Mouse (Mus musculus): Measurements from ENCODE around the gene Bmt2. TPM values are rescaled to one million over a fixed set of nuclear protein-coding genes. Genes with fewer than 3 reads are reported as not detected.

The Bmt2 gene
- polyA plus RNA-seq, 1 experiment, result 7.0 TPM

DNA sequence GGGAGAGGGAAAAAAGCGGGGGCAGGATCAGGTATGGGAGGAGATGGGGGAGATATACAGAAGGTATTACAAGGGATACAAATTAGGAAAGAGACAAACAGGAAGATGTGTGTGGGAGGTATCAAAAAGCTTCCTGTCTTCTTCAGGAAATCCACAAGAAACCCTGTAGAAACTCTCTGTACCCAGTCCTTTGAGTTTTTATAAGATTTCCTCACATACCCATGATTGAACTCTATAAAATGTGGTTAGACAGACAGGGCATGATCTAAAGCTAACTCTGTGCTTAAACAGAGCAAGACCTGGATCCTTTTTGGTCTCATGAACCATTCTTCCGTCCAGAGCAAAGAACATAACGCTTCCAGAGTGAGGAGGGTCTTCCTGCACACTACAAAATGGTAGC, 26.9 kb downstream of the Bmt2 start:
- Histone ChIP-seq H3K4me3 (replicated peaks; ENCODE audit: control insufficient read depth, low read depth, low read length) (no peak overlapping the region), H3K27ac (ENCODE audit: control insufficient read depth, insufficient read depth, low read depth, low read length, poor library complexity) (no peak overlapping the region), H3K4me1 (ENCODE audit: control insufficient read depth, insufficient read depth, low read length) (no peaks in the 10 kb centered on the region)
- TF ChIP-seq POLR2A (IDR thresholded peaks at IDR 0.05; ENCODE audit: borderline replicate concordance, control insufficient read depth, low read depth, low read length) (no peak), CTCF (IDR thresholded peaks at IDR 0.05; ENCODE audit: control insufficient read depth, insufficient read depth, low read length) (no peak)
- 85% methylated on average over 3 of the region's 3 CpGs for WGBS

GRCm38 (mm10) chr6:13648305-13648704, 29.5 kb downstream of the Bmt2 start:
- no peak overlapping the region for H3K4me3 ChIP-seq (replicated peaks; ENCODE audit: control insufficient read depth, low read depth, low read length)
- no peak overlapping the region for H3K27ac ChIP-seq (ENCODE audit: control insufficient read depth, insufficient read depth, low read depth, low read length, poor library complexity)
- no peaks in the 10 kb centered on the region for H3K4me1 ChIP-seq (ENCODE audit: control insufficient read depth, insufficient read depth, low read length)
- TF ChIP-seq CTCF (IDR thresholded peaks at IDR 0.05; ENCODE audit: control insufficient read depth, insufficient read depth, low read length) (no peak), POLR2A (IDR thresholded peaks at IDR 0.05; ENCODE audit: borderline replicate concordance, control insufficient read depth, low read depth, low read length) (no peak)

DNA sequence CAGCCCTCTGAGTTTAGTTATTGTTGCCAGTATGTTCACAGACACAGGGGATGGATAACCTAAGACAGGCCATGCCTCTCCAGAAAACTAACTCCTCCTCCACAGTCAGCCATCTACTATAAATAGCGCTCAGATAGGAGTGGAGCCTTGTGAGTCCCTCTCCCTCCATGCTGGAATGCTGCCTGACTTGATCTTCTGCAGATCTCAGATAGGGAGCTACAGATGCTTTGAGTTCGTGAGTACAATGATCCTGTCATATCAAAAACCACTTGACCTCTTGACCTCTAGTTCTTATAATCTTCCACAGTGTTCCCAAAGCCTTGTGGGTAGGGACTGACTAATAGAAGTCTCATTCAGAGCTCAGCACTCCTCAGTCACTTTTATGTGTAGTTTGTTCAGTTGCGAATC, 41.2 kb downstream of the Bmt2 start:
- H3K4me3 ChIP-seq (replicated peaks; ENCODE audit: control insufficient read depth, low read depth, low read length), result no peak overlapping the region
- no peaks in the 10 kb centered on the region for H3K4me1 ChIP-seq (ENCODE audit: control insufficient read depth, insufficient read depth, low read length)
- TF ChIP-seq POLR2A (IDR thresholded peaks at IDR 0.05; ENCODE audit: borderline replicate concordance, control insufficient read depth, low read depth, low read length), result no peak
- TF ChIP-seq CTCF (IDR thresholded peaks at IDR 0.05; ENCODE audit: control insufficient read depth, insufficient read depth, low read length), result no peak
- 82% methylated on average over 3 of the region's 3 CpGs for WGBS
- H3K27ac ChIP-seq (ENCODE audit: control insufficient read depth, insufficient read depth, low read depth, low read length, poor library complexity), result no peak overlapping the region

GRCm38 (mm10) chr6:13632571-13632970, 45.2 kb downstream of the Bmt2 start:
- TF ChIP-seq POLR2A (IDR thresholded peaks at IDR 0.05; ENCODE audit: borderline replicate concordance, control insufficient read depth, low read depth, low read length) (no peak), CTCF (IDR thresholded peaks at IDR 0.05; ENCODE audit: control insufficient read depth, insufficient read depth, low read length) (no peak)
- 87% methylated on average over 1 of the region's 1 CpGs for WGBS
- no peaks in the 10 kb centered on the region for H3K4me1 ChIP-seq (ENCODE audit: control insufficient read depth, insufficient read depth, low read length)
- H3K4me3 ChIP-seq (replicated peaks; ENCODE audit: control insufficient read depth, low read depth, low read length), result no peak overlapping the region
- no peak overlapping the region for H3K27ac ChIP-seq (ENCODE audit: control insufficient read depth, insufficient read depth, low read depth, low read length, poor library complexity)

- WGBS, result 70% methylated on average over 2 of the region's 2 CpGs
- H3K27ac ChIP-seq (ENCODE audit: control insufficient read depth, insufficient read depth, low read depth, low read length, poor library complexity), result no peak overlapping the region
- H3K4me3 ChIP-seq (replicated peaks; ENCODE audit: control insufficient read depth, low read depth, low read length), result no peak overlapping the region
- TF ChIP-seq CTCF (IDR thresholded peaks at IDR 0.05; ENCODE audit: control insufficient read depth, insufficient read depth, low read length), result no peak
- no peak for TF ChIP-seq POLR2A (IDR thresholded peaks at IDR 0.05; ENCODE audit: borderline replicate concordance, control insufficient read depth, low read depth, low read length)
- H3K4me1 ChIP-seq (ENCODE audit: control insufficient read depth, insufficient read depth, low read length), result no peaks in the 10 kb centered on the region
These were observed 47.2 kb downstream of the Bmt2 start for GRCm38 (mm10) chr6:13630607-13631006.

DNA sequence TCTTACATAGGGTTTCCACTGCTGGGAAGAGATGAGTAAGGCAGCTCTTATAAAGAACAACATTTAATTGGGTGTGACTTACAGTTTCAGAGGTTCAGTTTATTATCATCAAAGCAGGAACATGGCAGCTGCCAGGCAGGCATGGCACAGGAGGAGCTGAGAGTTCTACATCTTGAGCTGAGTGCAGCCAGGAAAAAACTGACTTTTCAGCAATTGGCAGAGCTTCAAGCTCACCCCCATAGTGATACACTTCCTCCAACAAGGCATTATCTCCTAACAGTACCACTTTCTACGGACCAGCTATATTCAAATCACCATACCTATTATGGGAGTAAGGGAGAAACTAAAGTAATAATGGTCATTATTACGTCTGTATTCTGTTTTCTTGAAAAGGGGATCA, 58.1 kb downstream of the Bmt2 start:
- 61% methylated on average over 2 of the region's 2 CpGs for WGBS
- no peak overlapping the region for H3K4me3 ChIP-seq (replicated peaks; ENCODE audit: control insufficient read depth, low read depth, low read length)
- TF ChIP-seq POLR2A (IDR thresholded peaks at IDR 0.05; ENCODE audit: borderline replicate concordance, control insufficient read depth, low read depth, low read length), result no peak
- no peak for TF ChIP-seq CTCF (IDR thresholded peaks at IDR 0.05; ENCODE audit: control insufficient read depth, insufficient read depth, low read length)
- H3K4me1 ChIP-seq (ENCODE audit: control insufficient read depth, insufficient read depth, low read length), result no peaks in the 10 kb centered on the region; the same call in 1 of the 2 replicates
- H3K27ac ChIP-seq (ENCODE audit: control insufficient read depth, insufficient read depth, low read depth, low read length, poor library complexity), result no peak overlapping the region

DNA sequence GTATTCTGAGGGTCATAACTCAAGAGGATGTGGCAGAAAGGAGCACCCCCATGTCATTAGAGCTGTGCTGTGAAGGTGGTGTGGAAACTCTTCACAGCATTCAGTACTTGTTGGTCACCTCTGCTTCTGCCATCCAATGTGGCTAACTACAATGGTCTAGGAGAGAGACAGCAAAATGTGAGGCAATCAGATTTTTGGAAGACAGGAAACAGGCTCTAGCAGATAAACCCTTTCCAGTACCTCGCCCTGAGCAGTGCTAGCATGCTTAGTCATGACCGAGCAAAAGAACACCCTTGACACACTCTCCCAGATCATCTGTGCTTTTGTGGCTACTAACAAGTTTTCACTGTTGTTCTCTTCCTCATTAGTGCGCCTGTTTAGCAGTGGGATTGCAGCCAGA, 60.7 kb downstream of the Bmt2 start:
- no peak overlapping the region for H3K27ac ChIP-seq (ENCODE audit: control insufficient read depth, insufficient read depth, low read depth, low read length, poor library complexity)
- 15% methylated on average over 3 of the region's 3 CpGs for WGBS
- no peak overlapping the region for H3K4me3 ChIP-seq (replicated peaks; ENCODE audit: control insufficient read depth, low read depth, low read length)
- H3K4me1 ChIP-seq (ENCODE audit: control insufficient read depth, insufficient read depth, low read length), result no peaks in the 10 kb centered on the region; the same call in 1 of the 2 replicates
- TF ChIP-seq POLR2A (IDR thresholded peaks at IDR 0.05; ENCODE audit: borderline replicate concordance, control insufficient read depth, low read depth, low read length) (no peak), CTCF (IDR thresholded peaks at IDR 0.05; ENCODE audit: control insufficient read depth, insufficient read depth, low read length) (no peak)

DNA sequence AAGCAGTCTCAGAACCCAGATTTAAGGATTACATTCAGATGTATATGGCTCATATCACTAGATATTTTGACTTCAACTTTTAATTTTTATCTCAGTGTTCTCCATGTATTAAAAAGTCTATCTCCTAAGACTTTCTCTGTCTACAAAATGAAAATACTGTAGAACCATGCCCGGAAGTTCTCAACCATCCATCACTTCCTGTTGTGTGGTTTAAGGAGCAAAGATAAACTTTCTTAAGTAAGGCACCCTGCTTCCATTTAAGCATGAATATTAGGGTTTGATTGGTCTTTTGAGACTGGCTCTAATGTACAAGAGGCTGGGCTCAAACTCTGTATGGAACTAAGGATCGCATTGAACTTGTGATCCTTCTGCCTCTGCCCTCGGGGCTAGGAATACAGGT, 63.2 kb downstream of the Bmt2 start:
- Histone ChIP-seq H3K4me1 (ENCODE audit: control insufficient read depth, insufficient read depth, low read length) (no peaks in the 10 kb centered on the region; the same call in 1 of the 2 replicates), H3K27ac (ENCODE audit: control insufficient read depth, insufficient read depth, low read depth, low read length, poor library complexity) (no peak overlapping the region), H3K4me3 (replicated peaks; ENCODE audit: control insufficient read depth, low read depth, low read length) (no peak overlapping the region)
- WGBS, result 58% methylated on average over 3 of the region's 3 CpGs
- no peak for TF ChIP-seq POLR2A (IDR thresholded peaks at IDR 0.05; ENCODE audit: borderline replicate concordance, control insufficient read depth, low read depth, low read length)
- TF ChIP-seq CTCF (IDR thresholded peaks at IDR 0.05; ENCODE audit: control insufficient read depth, insufficient read depth, low read length), result no peak

GRCm38 (mm10) chr6:13613671-13614070, 64.1 kb downstream of the Bmt2 start:
- H3K27ac ChIP-seq (ENCODE audit: control insufficient read depth, insufficient read depth, low read depth, low read length, poor library complexity), result no peak overlapping the region
- H3K4me1 ChIP-seq (ENCODE audit: control insufficient read depth, insufficient read depth, low read length), result no peaks in the 10 kb centered on the region; the same call in 1 of the 2 replicates
- WGBS, result 84% methylated on average over 3 of the region's 3 CpGs
- no peak for TF ChIP-seq CTCF (IDR thresholded peaks at IDR 0.05; ENCODE audit: control insufficient read depth, insufficient read depth, low read length)
- no peak for TF ChIP-seq POLR2A (IDR thresholded peaks at IDR 0.05; ENCODE audit: borderline replicate concordance, control insufficient read depth, low read depth, low read length)
- no peak overlapping the region for H3K4me3 ChIP-seq (replicated peaks; ENCODE audit: control insufficient read depth, low read depth, low read length)

Measured in bone marrow, adult 2 months (tissue).